Mouse (Mus musculus) heart, embryonic 11.5 days (tissue): ENCODE measurements at regions not wholly inside any gene's neighbourhood (a gene's known extent, or its start where the extent isn't known, plus 50 kb on each side); places are given as distances from the start of the nearest gene placed in this dataset.

Experiments used
- ATAC-seq: fragments of 200-750 bp; cut with Nextera tagmentation; replicated peaks from 2 replicates; pipeline ENCODE4 v1.8.0; 2017; ENCODE audit warnings: moderate library complexity; ENCODE audit not compliant: insufficient number of reproducible peaks, low FRiP score, low TSS enrichment
- H3K27ac ChIP-seq: fragments of 300-500 bp; sonication (generic); 2 replicates; pipeline ENCODE4 v1.5.1; 2014; ENCODE audit warnings: mild to moderate bottlenecking, low read depth, low read length
- H3K27me3 ChIP-seq: fragments of 300-500 bp; sonication (generic); 2 replicates; pipeline ENCODE4 v1.6.1; 2014; ENCODE audit warnings: mild to moderate bottlenecking, low read length, mixed read lengths; ENCODE audit not compliant: control insufficient read depth, insufficient read depth
- H3K36me3 ChIP-seq: fragments of 300-500 bp; sonication (generic); 2 replicates; pipeline ENCODE4 v1.6.1; 2014; ENCODE audit warnings: mild to moderate bottlenecking, low read length, moderate library complexity, mixed read lengths; ENCODE audit not compliant: control insufficient read depth, insufficient read depth
- H3K4me1 ChIP-seq: fragments of 300-500 bp; sonication (generic); 2 replicates; pipeline ENCODE4 v1.6.1; 2014; ENCODE audit warnings: low read length; ENCODE audit not compliant: control insufficient read depth, insufficient read depth
- H3K4me2 ChIP-seq: fragments of 300-500 bp; sonication (generic); 2 replicates; pipeline ENCODE4 v1.6.1; 2014; ENCODE audit warnings: mild to moderate bottlenecking, moderate library complexity
- H3K4me3 ChIP-seq: fragments of 300-500 bp; sonication (generic); 2 replicates; pipeline ENCODE4 v1.5.1; 2014; ENCODE audit warnings: low read depth, low read length
- H3K9ac ChIP-seq: fragments of 300-500 bp; sonication (generic); 2 replicates; pipeline ENCODE4 v1.6.1; 2014; ENCODE audit warnings: mild to moderate bottlenecking, low read depth, low read length, moderate library complexity
- H3K9me3 ChIP-seq: fragments of 300-500 bp; sonication (generic); replicated peaks from 2 replicates; pipeline ENCODE4 v1.6.1; 2016; ENCODE audit warnings: low read length; ENCODE audit not compliant: control insufficient read depth
- WGBS: fragments of 180-500 bp; shearing (Covaris S2); extraction: QIAGEN DNeasy Blood & Tissue Kit; methylation state at CpG from one replicate; pipeline ENCODE4 v1.1.7; 2014; ENCODE audit not compliant: insufficient replicate concordance; 5-methylcytosine and 5-hydroxymethylcytosine counted together

GRCm38 (mm10) chr10:96259648-96260047, 123.2 kb downstream of the Gm5426 start:
- Histone ChIP-seq H3K4me3 (no peak overlapping the region), H3K9me3 (no peaks in the 10 kb centered on the region), H3K9ac (no peak overlapping the region), H3K4me2 (no peak overlapping the region), H3K4me1 (peaks cover 9% of the 10 kb centered on the region), H3K36me3 (no peaks in the 10 kb centered on the region), H3K27ac (no peak overlapping the region), H3K27me3 (no peaks in the 10 kb centered on the region)
- WGBS, result 85% methylated on average over 8 of the region's 8 CpGs
- ATAC-seq, result no peak

GRCm38 (mm10) chr10:96263544-96263943, 127.1 kb downstream of the Gm5426 start:
- ATAC-seq, result no peak
- H3K27ac ChIP-seq, result no peak overlapping the region
- WGBS, result 26% methylated on average over 7 of the region's 7 CpGs
- H3K4me2 ChIP-seq, result no peak overlapping the region
- no peaks in the 10 kb centered on the region for H3K9me3 ChIP-seq
- H3K36me3 ChIP-seq, result no peaks in the 10 kb centered on the region
- H3K4me3 ChIP-seq, result no peak overlapping the region
- no peak overlapping the region for H3K9ac ChIP-seq
- H3K27me3 ChIP-seq, result no peaks in the 10 kb centered on the region
- peaks cover 9% of the 10 kb centered on the region for H3K4me1 ChIP-seq

GRCm38 (mm10) chr10:96264433-96264832, 128.0 kb downstream of the Gm5426 start:
- no peak for ATAC-seq
- peaks cover 6% of the 10 kb centered on the region; the same call in 1 of the 2 replicates for H3K4me1 ChIP-seq
- no peak overlapping the region for H3K4me3 ChIP-seq
- H3K4me2 ChIP-seq, result no peak overlapping the region
- H3K27ac ChIP-seq, result no peak overlapping the region
- no peak overlapping the region for H3K9ac ChIP-seq
- no peaks in the 10 kb centered on the region for H3K36me3 ChIP-seq
- 47% methylated on average over 5 of the region's 5 CpGs for WGBS
- H3K9me3 ChIP-seq, result no peaks in the 10 kb centered on the region
- no peaks in the 10 kb centered on the region for H3K27me3 ChIP-seq

- no peak for ATAC-seq
- Histone ChIP-seq H3K4me2 (no peak overlapping the region), H3K4me3 (no peak overlapping the region), H3K9ac (no peak overlapping the region), H3K4me1 (peaks cover 6% of the 10 kb centered on the region; the same call in 1 of the 2 replicates), H3K27me3 (no peaks in the 10 kb centered on the region), H3K36me3 (no peaks in the 10 kb centered on the region), H3K27ac (no peak overlapping the region), H3K9me3 (no peaks in the 10 kb centered on the region)
- 71% methylated on average over 4 of the region's 4 CpGs for WGBS
Measured at GRCm38 (mm10) chr10:96264866-96265265, 128.5 kb downstream of the Gm5426 start.

- WGBS, result 61% methylated on average over 9 of the region's 9 CpGs
Measured at GRCm38 (mm10) chr10:96266100-96266735, 129.8 kb downstream of the Gm5426 start.

GRCm38 (mm10) chr10:96267603-96268002, 131.2 kb downstream of the Gm5426 start:
- Histone ChIP-seq H3K27me3 (no peaks in the 10 kb centered on the region), H3K4me3 (no peak overlapping the region), H3K9ac (no peak overlapping the region), H3K4me1 (peaks cover 6% of the 10 kb centered on the region; the same call in 1 of the 2 replicates), H3K4me2 (no peak overlapping the region), H3K36me3 (no peaks in the 10 kb centered on the region), H3K9me3 (no peaks in the 10 kb centered on the region), H3K27ac (no peak overlapping the region)
- WGBS, result 64% methylated on average over 4 of the region's 4 CpGs
- no peak for ATAC-seq

More at GRCm38 (mm10) chr10:96266100-96266735, 129.8 kb downstream of the Gm5426 start:
- H3K4me2 ChIP-seq, result no peak overlapping the region
- H3K9ac ChIP-seq, result no peak overlapping the region
- ATAC-seq, result no peak
- no peak overlapping the region for H3K27ac ChIP-seq
- no peaks in the 10 kb centered on the region for H3K36me3 ChIP-seq
- no peaks in the 10 kb centered on the region for H3K27me3 ChIP-seq
- H3K4me1 ChIP-seq, result peaks cover 6% of the 10 kb centered on the region; the same call in 1 of the 2 replicates
- no peaks in the 10 kb centered on the region for H3K9me3 ChIP-seq
- no peak overlapping the region for H3K4me3 ChIP-seq

- no peak overlapping the region for H3K4me2 ChIP-seq
- WGBS, result 71% methylated on average over 7 of the region's 7 CpGs
- no peak overlapping the region for H3K9ac ChIP-seq
- no peaks in the 10 kb centered on the region for H3K9me3 ChIP-seq
- H3K36me3 ChIP-seq, result no peaks in the 10 kb centered on the region
- no peak overlapping the region for H3K4me3 ChIP-seq
- H3K27ac ChIP-seq, result no peak overlapping the region
- no peaks in the 10 kb centered on the region for H3K27me3 ChIP-seq
- no peak for ATAC-seq
- no peaks in the 10 kb centered on the region; the same call in 1 of the 2 replicates for H3K4me1 ChIP-seq
Measured at GRCm38 (mm10) chr10:96273607-96274365, 137.4 kb downstream of the Gm5426 start.

- 80% methylated on average over 6 of the region's 6 CpGs for WGBS
- H3K4me3 ChIP-seq, result no peak overlapping the region
- H3K9ac ChIP-seq, result no peak overlapping the region
- no peaks in the 10 kb centered on the region for H3K36me3 ChIP-seq
- no peak for ATAC-seq
- no peaks in the 10 kb centered on the region for H3K4me1 ChIP-seq
- H3K9me3 ChIP-seq, result no peaks in the 10 kb centered on the region
- H3K27me3 ChIP-seq, result no peaks in the 10 kb centered on the region
- no peak overlapping the region for H3K4me2 ChIP-seq
- no peak overlapping the region for H3K27ac ChIP-seq
Measured at GRCm38 (mm10) chr10:96280149-96280548, 143.7 kb downstream of the Gm5426 start.
